Mouse (Mus musculus): ENCODE measurements around the gene Snw1. TPM values are rescaled to one million over a fixed set of nuclear protein-coding genes. Genes with fewer than 3 reads are reported as not detected.

Gene Snw1
- polyA plus RNA-seq, 1 experiment from 2014 or later, result 149 TPM

DNA sequence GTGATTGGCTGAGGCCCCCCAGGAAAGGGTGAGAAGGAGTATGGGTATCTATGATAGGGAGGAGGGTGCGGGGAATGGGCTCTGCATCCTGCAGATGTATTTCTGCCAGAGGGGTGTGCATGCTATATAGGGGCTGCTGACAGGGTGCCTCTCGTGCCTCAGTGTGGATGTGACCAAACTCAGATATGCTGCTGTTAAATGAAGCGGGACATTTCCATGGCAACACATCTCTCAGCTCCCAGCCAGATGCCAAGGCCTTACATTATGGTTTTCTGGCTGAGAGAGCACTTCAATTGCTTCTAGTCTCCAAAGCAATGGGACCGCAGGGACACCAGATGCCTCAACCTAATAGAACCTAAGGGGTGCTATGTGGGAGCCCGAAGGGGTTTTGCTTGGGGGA is 53.2 kb downstream of the Snw1 start:
- Histone ChIP-seq H3K27ac (peak overlapping the region; percentile 79), H3K27me3 (no peaks in the 10 kb centered on the region), H3K4me3 (replicated peaks) (no peak overlapping the region), H3K36me3 (replicated peaks) (peaks cover 13% of the 10 kb centered on the region), H3K4me1 (peaks cover 16% of the 10 kb centered on the region), H3K9ac (no peak overlapping the region), H3K9me3 (no peaks in the 10 kb centered on the region), H3K4me2 (no peak overlapping the region; the same call in 1 of the 2 replicates)
- ATAC-seq (ENCODE audit: low FRiP score), result peak; percentile 90
- 33% methylated on average over 5 of the region's 5 CpGs for WGBS

DNA sequence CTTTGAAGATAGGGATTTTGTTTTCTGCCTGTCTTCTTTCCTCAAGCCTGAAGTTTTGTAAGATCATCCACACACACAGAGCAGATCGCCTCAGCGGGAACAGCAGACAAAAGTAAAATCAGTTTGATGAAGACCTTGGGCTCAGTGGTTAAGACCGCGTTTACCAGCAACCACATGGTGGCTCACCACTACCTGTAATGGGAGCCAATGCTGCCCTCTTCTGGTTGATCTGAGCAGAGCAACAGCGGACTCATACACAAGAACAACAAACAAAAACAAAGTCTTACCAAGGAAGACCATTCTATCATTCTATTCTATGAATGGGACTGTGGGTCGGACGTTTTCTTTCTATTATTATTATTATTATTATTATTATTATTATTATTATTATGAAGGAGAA is 55.4 kb downstream of the Snw1 start:
- Histone ChIP-seq H3K9me3 (no peaks in the 10 kb centered on the region), H3K4me2 (no peak overlapping the region), H3K9ac (no peak overlapping the region), H3K27me3 (no peaks in the 10 kb centered on the region), H3K36me3 (replicated peaks) (no peaks in the 10 kb centered on the region), H3K4me1 (peaks cover 16% of the 10 kb centered on the region), H3K27ac (no peak overlapping the region), H3K4me3 (replicated peaks) (no peak overlapping the region)
- ATAC-seq (ENCODE audit: low FRiP score), result no peak
- 39% methylated on average over 7 of the region's 7 CpGs for WGBS

DNA sequence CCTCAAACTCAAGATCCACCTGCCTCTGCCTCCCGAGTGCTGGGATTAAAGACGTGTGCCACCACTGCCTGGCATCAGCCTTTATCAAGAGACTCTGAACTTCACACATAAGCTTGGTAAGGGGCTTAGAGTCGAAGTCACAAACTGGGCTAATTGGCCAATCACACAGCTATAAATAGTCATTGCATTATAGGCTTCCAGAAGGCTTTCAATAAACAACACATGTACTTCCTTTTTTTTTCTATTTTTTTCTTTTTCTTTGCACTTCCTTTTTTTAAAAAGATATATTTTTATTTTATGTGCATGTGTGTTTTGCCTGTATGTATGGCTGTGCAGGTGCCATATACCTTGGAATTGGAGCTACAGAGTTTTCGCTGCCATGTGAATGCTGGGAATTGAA is 56.7 kb downstream of the Snw1 start:
- Histone ChIP-seq H3K27me3 (no peaks in the 10 kb centered on the region), H3K9me3 (no peaks in the 10 kb centered on the region), H3K4me1 (peaks cover 16% of the 10 kb centered on the region), H3K36me3 (replicated peaks) (no peaks in the 10 kb centered on the region), H3K4me3 (replicated peaks) (no peak overlapping the region), H3K9ac (no peak overlapping the region), H3K27ac (no peak overlapping the region), H3K4me2 (no peak overlapping the region)
- ATAC-seq (ENCODE audit: low FRiP score), result no peak
- WGBS, result 81% methylated on average over 4 of the region's 4 CpGs

DNA sequence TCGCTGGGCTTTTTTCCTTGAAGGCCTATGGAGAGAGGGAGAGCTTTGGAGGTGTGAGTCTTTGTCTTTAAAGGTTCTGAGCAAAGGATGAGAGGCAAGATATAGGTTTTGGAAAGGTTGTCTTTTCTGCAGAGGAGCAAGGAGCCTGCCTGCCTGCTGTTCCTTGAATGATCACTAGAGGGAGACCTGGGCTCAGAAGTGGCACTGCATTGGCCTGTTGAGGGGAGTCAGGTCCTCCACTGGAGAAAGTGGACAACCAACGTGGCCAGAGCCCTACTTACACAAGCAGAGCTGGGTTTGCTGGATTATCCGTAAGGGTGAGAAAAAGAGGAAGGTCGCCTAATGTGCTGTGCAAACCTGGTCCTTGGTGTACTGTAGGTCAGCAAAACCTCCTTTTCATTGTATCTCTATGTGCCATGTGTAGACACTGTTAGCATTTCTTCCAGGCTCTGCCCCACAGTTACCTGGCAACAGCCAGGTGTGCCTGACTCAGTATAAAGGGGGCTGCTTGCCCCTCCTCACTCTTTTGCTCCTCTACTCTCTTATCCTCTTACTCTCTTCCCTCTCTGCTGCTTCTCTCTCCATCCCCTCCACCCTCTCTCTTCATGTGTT is 58.8 kb downstream of the Snw1 start:
- H3K4me2 ChIP-seq, result no peak overlapping the region
- H3K27ac ChIP-seq, result no peak overlapping the region
- 21% methylated on average over 4 of the region's 4 CpGs for WGBS
- ATAC-seq (ENCODE audit: low FRiP score), result peak; percentile 67
- H3K4me1 ChIP-seq, result no peaks in the 10 kb centered on the region
- H3K9ac ChIP-seq, result no peak overlapping the region
- no peak overlapping the region for H3K4me3 ChIP-seq (replicated peaks)
- H3K9me3 ChIP-seq, result no peaks in the 10 kb centered on the region
- H3K36me3 ChIP-seq (replicated peaks), result no peaks in the 10 kb centered on the region
- no peaks in the 10 kb centered on the region for H3K27me3 ChIP-seq

DNA sequence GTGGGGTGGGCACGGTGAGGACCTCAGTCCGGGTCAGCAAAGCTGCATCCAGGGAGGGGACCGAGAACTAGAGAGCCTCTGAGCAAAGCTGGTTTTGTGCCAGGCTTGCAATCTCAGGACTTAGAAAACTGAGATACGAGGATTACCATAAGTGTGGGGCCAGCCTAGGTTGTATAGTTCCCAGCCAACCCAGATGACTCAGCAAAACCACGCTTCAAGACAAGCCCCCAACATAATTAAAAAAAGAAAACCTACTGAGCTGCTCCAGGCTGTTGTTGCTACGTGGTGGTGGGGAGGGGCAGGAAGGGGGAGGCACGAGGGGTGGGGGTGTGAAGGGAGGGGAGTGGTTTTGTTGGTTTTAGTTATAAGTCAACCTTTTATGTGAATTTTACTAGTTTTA is 61.1 kb downstream of the Snw1 start:
- H3K4me3 ChIP-seq (replicated peaks), result no peak overlapping the region
- no peaks in the 10 kb centered on the region for H3K9me3 ChIP-seq
- H3K27me3 ChIP-seq, result no peaks in the 10 kb centered on the region
- H3K9ac ChIP-seq, result no peak overlapping the region
- 61% methylated on average over 7 of the region's 7 CpGs for WGBS
- no peaks in the 10 kb centered on the region for H3K36me3 ChIP-seq (replicated peaks)
- H3K4me2 ChIP-seq, result no peak overlapping the region
- ATAC-seq (ENCODE audit: low FRiP score), result no peak
- H3K4me1 ChIP-seq, result peaks cover 7% of the 10 kb centered on the region; the same call in 1 of the 2 replicates
- no peak overlapping the region for H3K27ac ChIP-seq

DNA sequence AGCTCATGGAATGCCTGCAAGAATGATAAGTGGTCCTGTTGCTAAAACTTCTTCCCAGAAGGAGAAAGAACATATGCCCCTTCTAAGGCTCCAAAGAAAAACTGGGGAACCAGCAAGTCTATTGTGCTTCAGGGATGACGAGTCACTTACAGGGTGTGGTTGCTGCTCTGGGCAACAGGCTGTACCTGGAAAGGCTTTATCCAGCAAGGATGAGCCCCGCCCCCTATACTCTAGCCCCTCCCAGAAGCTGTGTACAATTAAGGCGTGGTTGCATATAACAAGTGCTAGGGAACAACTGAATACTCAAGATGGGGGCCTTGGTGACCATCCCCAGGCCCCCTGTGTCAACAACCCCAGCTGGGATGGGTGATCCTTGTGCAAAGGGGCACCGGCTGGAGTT is 63.0 kb downstream of the Snw1 start:
- Histone ChIP-seq H3K9ac (no peak overlapping the region), H3K9me3 (no peaks in the 10 kb centered on the region), H3K36me3 (replicated peaks) (no peaks in the 10 kb centered on the region), H3K4me2 (no peak overlapping the region), H3K27ac (no peak overlapping the region), H3K4me3 (replicated peaks) (no peak overlapping the region), H3K4me1 (peaks cover 7% of the 10 kb centered on the region; the same call in 1 of the 2 replicates), H3K27me3 (no peaks in the 10 kb centered on the region)
- ATAC-seq (ENCODE audit: low FRiP score), result no peak
- 86% methylated on average over 4 of the region's 4 CpGs for WGBS

DNA sequence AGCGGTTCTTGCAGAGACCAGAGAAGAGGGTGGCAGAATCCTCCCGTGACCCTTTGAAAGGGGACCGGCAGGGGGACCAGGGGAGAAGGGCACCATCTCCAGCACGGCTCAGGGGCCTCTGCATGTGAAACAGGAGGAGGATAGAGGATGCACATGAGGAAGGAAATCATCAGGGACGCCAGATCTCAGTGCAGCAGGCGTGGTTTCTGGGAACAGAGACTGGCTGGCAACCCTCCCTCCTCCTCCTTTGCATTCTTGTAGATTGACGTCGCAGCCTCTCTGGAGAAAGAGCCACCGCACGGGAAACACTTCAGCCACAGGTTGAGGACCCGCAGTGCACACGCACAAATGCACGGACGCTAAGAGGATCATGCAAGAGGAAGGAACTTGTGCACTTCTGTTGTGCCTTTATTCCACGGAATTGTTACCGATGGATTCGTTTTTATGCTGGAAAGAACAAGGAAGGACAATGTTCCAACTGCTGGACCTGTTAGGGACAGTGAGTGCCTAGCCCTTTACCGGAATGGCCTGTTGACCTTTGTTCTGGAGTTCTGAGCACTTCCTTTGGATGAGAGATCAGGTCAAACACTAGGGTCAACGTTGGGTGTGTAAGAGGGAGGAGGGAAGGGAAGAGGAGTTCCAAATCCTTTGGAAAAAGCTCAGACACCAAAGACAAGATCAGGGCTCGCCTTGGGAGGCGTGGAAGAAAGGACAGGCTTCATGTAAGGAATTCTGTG is 64.0 kb downstream of the Snw1 start:
- Histone ChIP-seq H3K27me3 (no peaks in the 10 kb centered on the region), H3K4me1 (peaks cover 7% of the 10 kb centered on the region; the same call in 1 of the 2 replicates), H3K4me2 (no peak overlapping the region), H3K4me3 (replicated peaks) (no peak overlapping the region), H3K9ac (no peak overlapping the region), H3K36me3 (replicated peaks) (no peaks in the 10 kb centered on the region), H3K27ac (no peak overlapping the region), H3K9me3 (no peaks in the 10 kb centered on the region)
- ATAC-seq (ENCODE audit: low FRiP score), result no peak
- 47% methylated on average over 21 of the region's 21 CpGs for WGBS

DNA sequence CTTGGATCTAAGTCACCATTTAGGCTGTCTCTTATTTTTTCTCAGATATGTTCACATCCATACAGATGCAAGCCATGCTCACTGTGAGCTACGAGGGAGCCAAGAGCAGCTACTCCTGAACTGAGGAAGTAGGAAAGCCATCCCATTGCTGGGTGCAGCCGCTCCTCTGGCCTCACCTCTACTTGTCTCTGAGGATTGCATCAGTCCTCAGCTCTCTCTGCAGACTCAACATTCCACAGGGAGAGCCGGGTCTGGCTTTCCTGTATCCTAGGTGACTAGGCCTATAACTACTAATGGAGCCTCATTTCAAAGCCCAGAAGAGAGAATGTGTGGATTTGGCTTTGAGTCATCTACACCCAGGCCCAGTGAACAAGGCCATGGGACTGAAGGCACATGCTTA is 66.4 kb downstream of the Snw1 start:
- Histone ChIP-seq H3K9me3 (no peaks in the 10 kb centered on the region), H3K36me3 (replicated peaks) (no peaks in the 10 kb centered on the region), H3K27ac (no peak overlapping the region), H3K27me3 (no peaks in the 10 kb centered on the region), H3K4me2 (no peak overlapping the region), H3K9ac (no peak overlapping the region), H3K4me1 (peaks cover 7% of the 10 kb centered on the region; the same call in 1 of the 2 replicates), H3K4me3 (replicated peaks) (no peak overlapping the region)
- ATAC-seq (ENCODE audit: low FRiP score), result no peak
- 82% methylated on average over 3 of the region's 3 CpGs for WGBS

DNA sequence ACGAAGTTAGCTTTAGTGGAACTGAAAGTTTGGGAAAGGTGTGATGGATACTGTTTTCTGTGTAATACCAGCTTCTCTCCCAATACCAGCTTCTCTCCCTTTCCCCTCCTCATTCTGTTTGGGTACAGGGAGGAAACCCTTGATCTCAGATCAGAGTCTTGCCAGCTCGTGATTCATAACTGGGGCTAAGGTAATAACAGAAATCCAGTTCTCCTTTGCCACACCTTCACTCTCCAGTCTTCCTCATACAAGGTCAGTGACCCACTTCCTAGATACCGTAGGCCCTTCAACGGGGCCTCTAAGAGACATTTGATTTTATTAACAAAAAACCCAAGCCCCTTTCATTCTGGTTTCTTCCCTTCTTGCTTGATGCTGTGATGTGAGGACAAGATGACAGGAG is 66.9 kb downstream of the Snw1 start:
- WGBS, result 90% methylated on average over 4 of the region's 4 CpGs
- H3K36me3 ChIP-seq (replicated peaks), result no peaks in the 10 kb centered on the region
- H3K4me2 ChIP-seq, result no peak overlapping the region
- no peak overlapping the region for H3K4me3 ChIP-seq (replicated peaks)
- no peak overlapping the region for H3K9ac ChIP-seq
- ATAC-seq (ENCODE audit: low FRiP score), result no peak
- H3K9me3 ChIP-seq, result no peaks in the 10 kb centered on the region
- peaks cover 7% of the 10 kb centered on the region; the same call in 1 of the 2 replicates for H3K4me1 ChIP-seq
- no peak overlapping the region for H3K27ac ChIP-seq
- no peaks in the 10 kb centered on the region for H3K27me3 ChIP-seq

DNA sequence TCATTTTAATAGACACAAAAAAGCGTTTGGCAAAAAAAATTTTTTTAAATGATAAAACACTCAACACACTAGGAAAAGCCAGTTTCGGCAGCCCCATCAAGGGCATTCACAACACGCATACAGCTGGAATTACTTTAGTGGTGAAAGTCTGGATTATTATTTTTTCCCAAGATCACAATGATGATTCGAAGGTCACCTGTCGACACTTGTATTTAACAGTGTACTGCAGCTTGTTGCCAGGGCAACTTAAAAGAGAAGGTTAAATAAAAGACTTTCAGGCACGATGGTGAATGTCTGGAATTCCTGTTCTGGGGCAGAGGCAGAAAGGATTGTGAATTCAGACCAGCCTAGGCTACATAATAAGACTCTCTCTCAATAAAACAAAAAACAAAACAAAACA is 70.2 kb downstream of the Snw1 start:
- no peak for ATAC-seq (ENCODE audit: low FRiP score)
- Histone ChIP-seq H3K36me3 (replicated peaks) (no peaks in the 10 kb centered on the region), H3K4me3 (replicated peaks) (no peak overlapping the region), H3K27me3 (no peaks in the 10 kb centered on the region), H3K4me1 (no peaks in the 10 kb centered on the region), H3K27ac (no peak overlapping the region), H3K9ac (no peak overlapping the region), H3K4me2 (no peak overlapping the region), H3K9me3 (no peaks in the 10 kb centered on the region)
- 53% methylated on average over 6 of the region's 6 CpGs for WGBS

DNA sequence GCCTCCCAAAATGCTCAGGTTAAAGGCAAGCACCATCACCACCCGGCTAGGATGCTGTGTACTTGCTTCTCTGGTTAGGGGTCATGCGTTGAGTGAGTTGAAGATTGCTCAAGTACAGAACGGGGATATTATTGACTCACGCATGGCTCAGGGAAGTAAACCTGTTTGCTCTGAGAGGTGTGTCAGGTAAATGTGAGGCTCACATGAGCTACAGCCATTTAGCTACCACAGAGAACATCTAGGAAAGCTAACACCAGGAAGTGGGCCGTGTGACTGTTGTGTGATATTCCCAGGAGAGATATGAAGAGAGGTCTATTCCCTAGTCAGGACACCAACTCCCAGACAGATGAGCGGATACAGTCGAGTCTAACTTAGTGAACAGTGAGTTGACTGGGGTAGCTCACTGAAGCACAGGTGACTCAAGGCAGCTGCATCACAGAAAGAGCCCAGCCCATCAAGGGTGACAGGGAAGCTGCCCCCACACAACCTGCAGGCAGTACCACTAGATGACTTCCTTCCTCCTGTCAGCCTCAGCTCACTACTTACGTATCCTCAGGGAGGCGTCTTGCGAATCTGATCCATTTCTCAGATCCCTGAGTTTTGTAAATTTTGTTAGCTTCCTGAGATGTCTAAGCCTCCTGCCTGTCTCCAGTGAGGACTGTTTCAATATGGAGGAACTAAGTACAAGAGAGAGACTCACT is 72.8 kb downstream of the Snw1 start:
- no peaks in the 10 kb centered on the region for H3K4me1 ChIP-seq
- ATAC-seq (ENCODE audit: low FRiP score), result no peak
- H3K4me3 ChIP-seq (replicated peaks), result no peak overlapping the region
- H3K9ac ChIP-seq, result no peak overlapping the region
- 92% methylated on average over 10 of the region's 10 CpGs for WGBS
- no peaks in the 10 kb centered on the region for H3K9me3 ChIP-seq
- no peaks in the 10 kb centered on the region for H3K36me3 ChIP-seq (replicated peaks)
- H3K27ac ChIP-seq, result no peak overlapping the region
- H3K4me2 ChIP-seq, result no peak overlapping the region
- H3K27me3 ChIP-seq, result no peaks in the 10 kb centered on the region

All from forebrain, embryonic 12.5 days (tissue).